Mouse (Mus musculus): ENCODE data around the gene Gm49355. TPM values are rescaled to one million over a fixed set of nuclear protein-coding genes. Genes with fewer than 3 reads are reported as not detected.
"Not testable (repeated sequence)": the region's sequence is repeated elsewhere in the genome, so short reads cannot be mapped to it uniquely, and the experiment has no call there.

The Gm49355 gene
- total RNA-seq (2014; fragmentation: Nextera tagmentation) (0.83 TPM in 1 of 2 replicates, not detected in the other), total RNA-seq (2017) (not detected in 2 replicates), polyA plus RNA-seq (2012) (not detected in 2 replicates)

DNA sequence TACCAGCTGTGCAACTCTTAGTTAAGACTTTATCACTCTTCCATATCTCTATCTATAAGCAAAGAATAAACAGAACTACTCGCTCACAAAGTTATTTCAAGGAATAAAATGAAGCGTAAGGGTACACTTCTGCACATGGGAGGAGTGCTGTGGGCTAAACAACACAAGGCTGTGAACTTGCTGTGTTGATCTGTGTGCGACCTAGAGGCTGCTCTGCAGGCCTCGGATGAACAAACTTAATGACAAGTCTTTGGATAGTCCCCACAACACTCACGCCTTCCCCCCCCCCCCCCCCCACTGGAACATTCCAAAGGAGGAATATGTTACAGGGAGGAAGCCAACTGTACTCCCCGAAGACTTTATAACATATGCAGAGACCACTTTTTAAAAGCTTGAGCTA, at the start of gene Gm49355:
Gene Gm49355 (plus strand): TSS at position 336 of the 400 bp plus-strand sequence.
- Histone ChIP-seq H3K27me3 (ENCODE audit: insufficient read depth, low read length) (no peaks in the 10 kb centered on the region), H3K4me3 (ENCODE audit: low read depth, low read length) (peak within 1 kb of the TSS; percentile 72), H3K9me3 (replicated peaks) (no peaks in the 10 kb centered on the region), H3K36me3 (replicated peaks) (peaks cover 3% of the 10 kb centered on the region), H3K4me1 (ENCODE audit: insufficient read depth, low read depth, low read length) (no peaks in the 10 kb centered on the region)
- ATAC-seq (ENCODE audit: extremely low read depth, insufficient number of reproducible peaks, low FRiP score, poor library complexity, severe bottlenecking) = no peak
- no peak for TF ChIP-seq GATA1 (IDR thresholded peaks at IDR 0.05; ENCODE audit: borderline replicate concordance, low read length)
- no peak for TF ChIP-seq CTCF (IDR thresholded peaks at IDR 0.05; ENCODE audit: low read depth, low read length)
- no peak for TF ChIP-seq GATA2 (IDR thresholded peaks at IDR 0.05; ENCODE audit: borderline replicate concordance, low read depth, low read length)
- TF ChIP-seq POLR2AphosphoS5 (IDR thresholded peaks at IDR 0.05; ENCODE audit: insufficient replicate concordance, low read depth, low read length) = no peak
- no peak for TF ChIP-seq TAL1 (conservative IDR thresholded peaks at IDR 0.05; ENCODE audit: low read depth, low read length)
- DNase-seq (ENCODE audit: low spot score) = no peak

DNA sequence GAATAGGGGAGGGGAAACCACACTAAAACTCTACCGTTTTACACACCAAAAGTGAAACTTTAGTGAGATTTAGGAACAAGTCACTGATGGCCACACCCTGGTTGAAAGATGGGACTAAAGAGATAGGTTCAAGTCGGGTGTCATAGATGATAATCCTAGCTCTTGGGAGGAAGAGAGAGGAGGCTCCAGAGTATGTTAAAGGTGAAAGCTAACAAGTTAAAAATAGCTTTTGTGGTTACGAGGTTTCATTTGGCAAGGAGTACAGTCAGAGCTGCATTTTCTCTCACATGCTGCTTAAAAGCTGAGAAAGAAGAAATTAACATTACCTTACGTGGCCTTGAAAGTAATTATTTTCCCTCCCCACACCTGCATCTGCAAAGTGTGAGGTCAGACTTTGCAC, 40.0 kb upstream of the Gm49355 start:
- no peak overlapping the region for H3K4me3 ChIP-seq (ENCODE audit: low read depth, low read length)
- no peaks in the 10 kb centered on the region for H3K4me1 ChIP-seq (ENCODE audit: insufficient read depth, low read depth, low read length)
- TF ChIP-seq GATA1 (IDR thresholded peaks at IDR 0.05; ENCODE audit: borderline replicate concordance, low read length) = no peak
- no peak for TF ChIP-seq CTCF (IDR thresholded peaks at IDR 0.05; ENCODE audit: low read depth, low read length)
- TF ChIP-seq TAL1 (conservative IDR thresholded peaks at IDR 0.05; ENCODE audit: low read depth, low read length) = no peak
- no peak for TF ChIP-seq POLR2AphosphoS5 (IDR thresholded peaks at IDR 0.05; ENCODE audit: insufficient replicate concordance, low read depth, low read length)
- no peak for TF ChIP-seq GATA2 (IDR thresholded peaks at IDR 0.05; ENCODE audit: borderline replicate concordance, low read depth, low read length)
- ATAC-seq (ENCODE audit: extremely low read depth, insufficient number of reproducible peaks, low FRiP score, poor library complexity, severe bottlenecking) (no peak), DNase-seq (ENCODE audit: low spot score) (no peak)
- no peaks in the 10 kb centered on the region for H3K9me3 ChIP-seq (replicated peaks)
- no peaks in the 10 kb centered on the region for H3K27me3 ChIP-seq (ENCODE audit: insufficient read depth, low read length)
- H3K36me3 ChIP-seq (replicated peaks) = no peaks in the 10 kb centered on the region

DNA sequence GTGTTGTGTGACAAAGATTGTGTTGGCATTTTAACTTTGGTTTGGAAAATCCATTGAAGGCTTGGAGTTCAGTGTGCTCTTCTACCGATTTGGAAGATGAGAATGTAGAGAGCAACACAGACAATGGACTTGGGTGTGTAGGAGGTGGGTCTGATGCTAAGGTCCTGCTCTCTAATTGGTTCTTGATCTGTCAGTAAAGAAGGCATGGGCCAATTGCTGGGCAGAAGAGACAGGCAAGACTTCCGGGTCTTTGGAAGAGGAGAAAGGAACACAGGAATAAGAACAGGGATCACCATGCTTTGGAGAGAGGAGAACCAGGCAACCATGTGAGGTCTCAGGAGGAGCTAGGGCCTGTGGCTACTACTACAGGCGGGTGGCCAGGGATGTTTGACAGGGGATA, 7.7 kb upstream of the Gm49355 start:
- no peaks in the 10 kb centered on the region for H3K4me1 ChIP-seq (ENCODE audit: insufficient read depth, low read depth, low read length)
- TF ChIP-seq GATA1 (IDR thresholded peaks at IDR 0.05; ENCODE audit: borderline replicate concordance, low read length) (no peak), TAL1 (conservative IDR thresholded peaks at IDR 0.05; ENCODE audit: low read depth, low read length) (no peak), POLR2AphosphoS5 (IDR thresholded peaks at IDR 0.05; ENCODE audit: insufficient replicate concordance, low read depth, low read length) (no peak), CTCF (IDR thresholded peaks at IDR 0.05; ENCODE audit: low read depth, low read length) (no peak)
- no peaks in the 10 kb centered on the region for H3K9me3 ChIP-seq (replicated peaks)
- no peaks in the 10 kb centered on the region for H3K27me3 ChIP-seq (ENCODE audit: insufficient read depth, low read length)
- DNase-seq (ENCODE audit: low spot score) (no peak), ATAC-seq (ENCODE audit: extremely low read depth, insufficient number of reproducible peaks, low FRiP score, poor library complexity, severe bottlenecking) (no peak)
- H3K4me3 ChIP-seq (ENCODE audit: low read depth, low read length) = no peak overlapping the region
- H3K36me3 ChIP-seq (replicated peaks) = no peaks in the 10 kb centered on the region

DNA sequence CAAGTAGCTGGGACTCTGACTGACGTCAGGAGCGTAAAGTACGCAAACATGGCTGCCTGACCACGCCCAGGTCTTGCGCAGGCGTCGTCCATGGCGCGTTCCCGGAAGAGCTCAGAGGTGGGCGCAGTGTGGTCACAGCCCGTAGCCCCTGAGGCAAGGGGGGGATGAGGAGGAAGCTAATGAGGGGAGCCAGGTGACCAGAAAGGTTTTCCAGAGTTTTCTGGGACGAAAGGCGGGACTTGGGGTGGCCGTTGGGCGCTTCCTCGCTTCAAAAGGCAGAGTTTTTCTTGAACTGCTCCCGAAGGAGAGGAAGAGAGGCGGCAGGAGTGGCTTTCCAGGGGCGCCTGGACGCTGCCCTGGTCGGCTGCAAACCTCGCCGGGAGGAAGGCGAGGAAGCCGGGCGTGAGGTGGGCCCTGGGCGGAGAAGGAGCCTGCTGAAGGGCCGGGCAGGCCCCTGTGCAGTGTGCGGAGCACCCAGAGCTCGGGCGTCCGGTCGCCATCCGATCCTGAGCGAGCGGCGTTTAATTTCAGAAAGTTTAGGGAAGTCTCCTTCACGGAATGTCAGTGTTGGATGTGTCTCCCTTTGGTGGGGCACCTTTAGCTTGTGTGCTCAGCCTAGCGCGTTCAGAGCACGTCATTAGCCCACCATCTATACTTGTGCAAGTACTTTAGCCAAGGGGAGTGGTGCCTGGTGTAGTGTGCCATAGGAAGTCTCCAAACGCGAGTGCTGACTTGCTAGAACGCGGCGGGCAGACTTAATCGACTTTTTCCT, 551 bp downstream of the Gm49355 start, which contains the start of gene 3830406C13Rik:
Gene 3830406C13Rik (plus strand): TSS at position 33 of the 772 bp plus-strand sequence.
- peak; percentile 95 for ATAC-seq (ENCODE audit: extremely low read depth, insufficient number of reproducible peaks, low FRiP score, poor library complexity, severe bottlenecking)
- DNase-seq (ENCODE audit: low spot score) = peak; percentile 50
- peaks cover 7% of the 10 kb centered on the region for H3K36me3 ChIP-seq (replicated peaks)
- no peak for TF ChIP-seq POLR2AphosphoS5 (IDR thresholded peaks at IDR 0.05; ENCODE audit: insufficient replicate concordance, low read depth, low read length)
- TF ChIP-seq GATA1 (IDR thresholded peaks at IDR 0.05; ENCODE audit: borderline replicate concordance, low read length) = no peak
- no peak for TF ChIP-seq TAL1 (conservative IDR thresholded peaks at IDR 0.05; ENCODE audit: low read depth, low read length)
- TF ChIP-seq GATA2 (IDR thresholded peaks at IDR 0.05; ENCODE audit: borderline replicate concordance, low read depth, low read length) = no peak
- TF ChIP-seq CTCF (IDR thresholded peaks at IDR 0.05; ENCODE audit: low read depth, low read length) = no peak
- H3K9me3 ChIP-seq (replicated peaks) = no peaks in the 10 kb centered on the region
- H3K27me3 ChIP-seq (ENCODE audit: insufficient read depth, low read length) = no peaks in the 10 kb centered on the region
- no peaks in the 10 kb centered on the region for H3K4me1 ChIP-seq (ENCODE audit: insufficient read depth, low read depth, low read length)
- H3K4me3 ChIP-seq (ENCODE audit: low read depth, low read length) = peak within 1 kb of the TSS; percentile 72

GRCm38 (mm10) chr14:12289747-12290146, 6.0 kb downstream of the Gm49355 start:
- peaks cover 30% of the 10 kb centered on the region for H3K36me3 ChIP-seq (replicated peaks)
- H3K27me3 ChIP-seq (ENCODE audit: insufficient read depth, low read length); ATAC-seq (ENCODE audit: extremely low read depth, insufficient number of reproducible peaks, low FRiP score, poor library complexity, severe bottlenecking); H3K9me3 ChIP-seq (replicated peaks); H3K4me1 ChIP-seq (ENCODE audit: insufficient read depth, low read depth, low read length); H3K4me3 ChIP-seq (ENCODE audit: low read depth, low read length); DNase-seq (ENCODE audit: low spot score): not testable (repeated sequence)

GRCm38 (mm10) chr14:12296391-12296790, 12.6 kb downstream of the Gm49355 start:
- Histone ChIP-seq H3K4me3 (ENCODE audit: low read depth, low read length) (no peak overlapping the region), H3K9me3 (replicated peaks) (no peaks in the 10 kb centered on the region), H3K27me3 (ENCODE audit: insufficient read depth, low read length) (no peaks in the 10 kb centered on the region), H3K36me3 (replicated peaks) (peaks cover 58% of the 10 kb centered on the region), H3K4me1 (ENCODE audit: insufficient read depth, low read depth, low read length) (no peaks in the 10 kb centered on the region)
- ATAC-seq (ENCODE audit: extremely low read depth, insufficient number of reproducible peaks, low FRiP score, poor library complexity, severe bottlenecking) = no peak
- DNase-seq (ENCODE audit: low spot score) = no peak
- TF ChIP-seq CTCF (IDR thresholded peaks at IDR 0.05; ENCODE audit: low read depth, low read length) = no peak
- TF ChIP-seq GATA2 (IDR thresholded peaks at IDR 0.05; ENCODE audit: borderline replicate concordance, low read depth, low read length) = no peak
- no peak for TF ChIP-seq GATA1 (IDR thresholded peaks at IDR 0.05; ENCODE audit: borderline replicate concordance, low read length)
- no peak for TF ChIP-seq TAL1 (conservative IDR thresholded peaks at IDR 0.05; ENCODE audit: low read depth, low read length)
- TF ChIP-seq POLR2AphosphoS5 (IDR thresholded peaks at IDR 0.05; ENCODE audit: insufficient replicate concordance, low read depth, low read length) = no peak
